Mouse (Mus musculus) stomach, adult 2 months (tissue): ENCODE results near the gene Arid5a. TPM values are rescaled to one million over a fixed set of nuclear protein-coding genes. Genes with fewer than 3 reads are reported as not detected.

Experiments
- polyA plus RNA-seq: library from polyadenylated mRNA; depleted of rRNA; stranded (reverse); fragments of >200 nt; gene quantifications from 2 replicates; pipeline ENCODE4 v1.2.3, GENCODE M21; 2012; rRNA removed

The Arid5a gene
- 3.7 and 4.1 TPM in 2 replicates for polyA plus RNA-seq

GRCm38 (mm10) chr1:36307495-36308280, at the start of gene Arid5a:
TSS of gene Arid5a (plus strand) at chr1:36307733.

GRCm38 (mm10) chr1:36274455-36274854, 33.1 kb upstream of the Arid5a start, which contains the start of gene Neurl3:
TSS of gene Neurl3 (minus strand) at chr1:36274679.

GRCm38 (mm10) chr1:36368969-36369645, 61.6 kb downstream of the Arid5a start, which contains the start of gene Kansl3:
TSS of gene Kansl3 (minus strand) at chr1:36369181.

DNA sequence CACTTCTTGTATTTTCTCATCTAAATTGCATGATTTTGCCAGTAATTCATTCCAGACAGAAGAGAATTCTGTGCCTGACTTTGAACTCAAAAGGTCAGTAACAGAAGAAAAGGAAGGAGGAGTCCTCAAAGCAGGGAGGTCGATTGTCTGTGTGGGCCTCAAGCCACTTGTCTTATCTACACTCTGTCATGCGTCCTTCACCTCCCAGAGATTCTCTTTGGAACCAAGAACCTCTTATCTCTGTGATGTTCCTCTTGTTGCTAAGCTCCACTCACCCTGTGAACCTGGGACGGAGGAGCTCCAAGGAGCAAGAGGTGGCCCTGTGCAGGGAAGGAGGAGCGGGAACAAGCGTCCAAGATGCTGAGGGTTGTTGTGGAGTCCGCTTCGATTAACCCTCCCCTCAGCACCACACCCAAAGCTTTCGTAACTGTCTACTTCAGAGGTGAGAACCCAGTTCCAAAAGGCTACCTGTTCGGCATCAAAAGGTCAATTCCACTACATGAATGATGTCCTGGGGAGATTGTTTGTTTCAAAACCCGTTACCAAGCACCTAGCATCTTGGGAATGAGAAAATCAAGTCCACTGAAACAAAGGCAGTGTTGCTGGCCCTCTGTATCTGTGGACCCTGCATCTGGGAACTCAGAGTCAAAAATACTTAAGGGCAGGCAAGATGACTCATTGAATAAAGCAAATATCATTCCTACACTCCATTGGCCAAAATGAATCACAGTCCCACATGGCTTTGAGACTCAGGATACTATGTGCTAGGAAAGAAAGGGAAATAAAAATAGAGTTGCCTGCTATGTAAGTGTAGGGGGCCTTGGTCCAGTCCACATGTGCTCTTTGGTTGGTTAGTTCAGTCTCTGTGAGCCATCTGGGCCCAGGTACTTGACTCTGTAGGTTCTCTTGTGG, 64.7 kb downstream of the Arid5a start, which contains the start of gene Fer1l5:
Gene Fer1l5, plus strand, starts transcription at position 358 of the 912 bp plus-strand sequence.

Other genes with a start within 250 kb of the Arid5a start
- gene Hs6st1, start 239.3 kb upstream of the Arid5a start, polyA plus RNA-seq = 24.7 and 27.7 TPM in 2 replicates
- 4.3 and 5.5 TPM in 2 replicates for gene Uggt1, start 63.0 kb upstream of the Arid5a start, polyA plus RNA-seq
- 11.1 and 15.1 TPM in 2 replicates for gene Neurl3, start 33.1 kb upstream of the Arid5a start, polyA plus RNA-seq
- gene Kansl3, start 61.4 kb downstream of the Arid5a start, polyA plus RNA-seq = 12.1 and 14.6 TPM in 2 replicates
- gene Fer1l5, start 64.6 kb downstream of the Arid5a start, polyA plus RNA-seq = 0.03 TPM in 1 of 2 replicates, not detected in the other
- 2.5 and 3.7 TPM in 2 replicates for gene Lman2l, start 137.5 kb downstream of the Arid5a start, polyA plus RNA-seq
- gene Cnnm4, start 163.9 kb downstream of the Arid5a start, polyA plus RNA-seq = 16.8 and 16.9 TPM in 2 replicates
- gene Cnnm3, start 204.1 kb downstream of the Arid5a start, polyA plus RNA-seq = 13.4 and 15.0 TPM in 2 replicates
- 12.4 and 16.9 TPM in 2 replicates for gene Ankrd23, start 229.2 kb downstream of the Arid5a start, polyA plus RNA-seq
- not detected in 2 replicates for gene Gm42417, start 231.7 kb downstream of the Arid5a start, polyA plus RNA-seq
- gene Ankrd39, start 239.7 kb downstream of the Arid5a start, polyA plus RNA-seq = 9.3 and 13.7 TPM in 2 replicates